Mouse (Mus musculus) heart, postnatal 0 days (tissue): Measurements from ENCODE around the gene Nop16.

Experiments
- CTCF ChIP-seq: IDR thresholded peaks from 2 replicates; pipeline ENCODE4 v1.5.1; 2016; ENCODE audit warnings: antibody characterized with exemption, control low read depth, low read depth
- EP300 ChIP-seq: IDR thresholded peaks from 2 replicates; pipeline ENCODE4 v1.6.1; 2016; ENCODE audit warnings: antibody characterized with exemption, low read depth

- TF ChIP-seq CTCF (no peak), EP300 (no peak)
These were observed 42.9 kb upstream of the Nop16 start for GRCm38 (mm10) chr13:54632731-54633277.
